Mouse (Mus musculus): ENCODE results near the gene Fgf18. TPM values are rescaled to one million over a fixed set of nuclear protein-coding genes. Genes with fewer than 3 reads are reported as not detected.

The Fgf18 gene
- polyA plus RNA-seq, 1 experiment from 2014 or later, result 11.0 TPM

DNA sequence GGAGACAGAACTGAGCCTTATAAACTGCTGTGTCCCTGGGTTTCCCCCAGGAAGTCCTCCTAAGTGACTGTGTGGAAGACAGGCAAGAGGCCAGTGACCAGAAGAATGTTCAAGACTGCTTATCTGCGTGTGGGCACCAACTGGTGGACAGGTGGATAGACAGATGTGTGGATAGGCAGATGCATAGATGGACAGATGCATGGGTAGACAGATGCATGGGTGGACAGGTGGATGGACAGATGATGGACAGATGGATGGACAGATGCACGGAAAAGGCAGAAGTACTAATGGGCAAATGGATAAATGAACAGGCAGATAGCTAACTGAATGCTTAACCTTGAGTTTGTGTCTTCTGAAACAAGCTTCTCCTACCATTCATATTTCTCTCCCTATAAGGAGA is 37.1 kb downstream of the Fgf18 start:
- Histone ChIP-seq H3K27ac (ENCODE audit: low read depth, low read length) (no peak overlapping the region), H3K4me1 (ENCODE audit: control insufficient read depth, insufficient read depth, low read length) (no peaks in the 10 kb centered on the region), H3K27me3 (ENCODE audit: control insufficient read depth, insufficient read depth, low read length) (no peaks in the 10 kb centered on the region), H3K36me3 (ENCODE audit: control insufficient read depth, insufficient read depth, low read length) (no peaks in the 10 kb centered on the region), H3K9me3 (ENCODE audit: control insufficient read depth, low read length) (no peaks in the 10 kb centered on the region), H3K4me3 (ENCODE audit: low read depth, low read length) (no peak overlapping the region), H3K9ac (replicated peaks; ENCODE audit: low read depth, low read length) (no peak overlapping the region), H3K4me2 (ENCODE audit: low read depth, low read length) (no peak overlapping the region)
- 82% methylated on average over 2 of the region's 2 CpGs for WGBS
- no peak for ATAC-seq (ENCODE audit: low read depth)

DNA sequence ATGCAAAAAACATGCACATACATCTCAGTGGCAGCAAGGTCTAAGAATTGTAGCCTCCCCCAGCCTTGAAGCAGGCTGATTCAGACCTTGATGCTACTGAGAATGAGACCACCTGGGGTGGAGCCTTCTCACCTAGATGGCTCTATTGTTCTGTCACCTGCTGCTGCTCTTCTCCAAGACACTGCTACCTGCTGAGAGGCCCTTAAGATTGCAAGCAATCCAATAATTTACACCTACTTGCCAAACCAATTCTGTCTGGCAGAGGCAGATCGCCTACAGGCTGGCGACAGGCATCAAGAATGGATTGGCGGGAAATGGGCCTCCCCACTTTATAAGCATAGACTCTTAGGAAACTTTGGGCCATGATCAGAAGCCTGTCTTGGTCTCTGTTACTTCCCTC is 39.7 kb downstream of the Fgf18 start:
- ATAC-seq (ENCODE audit: low read depth), result no peak
- Histone ChIP-seq H3K27ac (ENCODE audit: low read depth, low read length) (no peak overlapping the region), H3K9ac (replicated peaks; ENCODE audit: low read depth, low read length) (no peak overlapping the region), H3K4me1 (ENCODE audit: control insufficient read depth, insufficient read depth, low read length) (no peaks in the 10 kb centered on the region), H3K4me3 (ENCODE audit: low read depth, low read length) (no peak overlapping the region), H3K36me3 (ENCODE audit: control insufficient read depth, insufficient read depth, low read length) (no peaks in the 10 kb centered on the region), H3K27me3 (ENCODE audit: control insufficient read depth, insufficient read depth, low read length) (no peaks in the 10 kb centered on the region), H3K9me3 (ENCODE audit: control insufficient read depth, low read length) (no peaks in the 10 kb centered on the region), H3K4me2 (ENCODE audit: low read depth, low read length) (no peak overlapping the region)
- WGBS, result 28% methylated on average over 3 of the region's 3 CpGs

- ATAC-seq (ENCODE audit: low read depth), result peak; percentile 80
- H3K9ac ChIP-seq (replicated peaks; ENCODE audit: low read depth, low read length), result no peak overlapping the region
Observed at GRCm38 (mm10) chr11:33104911-33105316, 42.3 kb downstream of the Fgf18 start.

DNA sequence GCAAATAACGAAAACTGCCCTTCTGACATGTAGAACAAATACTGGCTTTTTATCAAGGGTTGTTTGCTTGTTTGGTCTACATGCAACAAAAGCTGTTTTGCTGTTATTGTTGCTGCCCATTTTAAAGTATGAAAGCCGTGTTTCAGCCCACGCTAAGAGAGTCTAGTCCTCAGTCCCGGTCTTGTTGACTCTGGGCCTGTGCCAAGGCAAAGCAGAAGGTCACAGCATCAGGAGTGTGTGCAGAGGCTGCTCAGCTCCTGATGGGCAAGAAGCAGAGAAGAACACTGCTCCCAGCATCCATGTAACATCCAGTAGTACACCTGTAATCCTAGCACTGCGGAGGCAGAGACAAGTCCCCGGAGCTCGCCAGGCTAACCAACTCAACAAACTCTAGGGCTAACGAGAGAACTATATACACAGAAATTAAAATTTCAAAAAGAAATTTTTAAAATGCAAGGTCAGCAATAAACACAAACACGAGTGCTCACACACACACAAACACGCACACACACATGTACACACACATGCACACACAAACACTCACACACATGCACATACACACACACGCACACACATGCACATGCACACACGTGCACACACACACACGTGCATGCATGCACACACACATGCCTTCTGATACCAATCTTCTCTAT is 43.8 kb downstream of the Fgf18 start:
- Histone ChIP-seq H3K9ac (replicated peaks; ENCODE audit: low read depth, low read length) (no peak overlapping the region), H3K9me3 (ENCODE audit: control insufficient read depth, low read length) (no peaks in the 10 kb centered on the region), H3K4me2 (ENCODE audit: low read depth, low read length) (no peak overlapping the region), H3K36me3 (ENCODE audit: control insufficient read depth, insufficient read depth, low read length) (no peaks in the 10 kb centered on the region), H3K4me1 (ENCODE audit: control insufficient read depth, insufficient read depth, low read length) (no peaks in the 10 kb centered on the region), H3K4me3 (ENCODE audit: low read depth, low read length) (no peak overlapping the region), H3K27me3 (ENCODE audit: control insufficient read depth, insufficient read depth, low read length) (no peaks in the 10 kb centered on the region), H3K27ac (ENCODE audit: low read depth, low read length) (no peak overlapping the region)
- WGBS, result 91% methylated on average over 13 of the region's 13 CpGs
- no peak for ATAC-seq (ENCODE audit: low read depth)

More at GRCm38 (mm10) chr11:33104911-33105316, 42.3 kb downstream of the Fgf18 start:
- H3K27ac ChIP-seq (ENCODE audit: low read depth, low read length), result no peak overlapping the region
- H3K4me2 ChIP-seq (ENCODE audit: low read depth, low read length), result no peak overlapping the region
- H3K4me1 ChIP-seq (ENCODE audit: control insufficient read depth, insufficient read depth, low read length), result no peaks in the 10 kb centered on the region
- no peaks in the 10 kb centered on the region for H3K36me3 ChIP-seq (ENCODE audit: control insufficient read depth, insufficient read depth, low read length)
- H3K4me3 ChIP-seq (ENCODE audit: low read depth, low read length), result no peak overlapping the region
- H3K27me3 ChIP-seq (ENCODE audit: control insufficient read depth, insufficient read depth, low read length), result no peaks in the 10 kb centered on the region
- WGBS, result 42% methylated on average over 8 of the region's 8 CpGs
- no peaks in the 10 kb centered on the region for H3K9me3 ChIP-seq (ENCODE audit: control insufficient read depth, low read length)

GRCm38 (mm10) chr11:33100027-33100507 is 47.1 kb downstream of the Fgf18 start:
- Histone ChIP-seq H3K4me2 (ENCODE audit: low read depth, low read length) (peak overlapping the region; percentile 21), H3K36me3 (ENCODE audit: control insufficient read depth, insufficient read depth, low read length) (no peaks in the 10 kb centered on the region), H3K4me1 (ENCODE audit: control insufficient read depth, insufficient read depth, low read length) (no peaks in the 10 kb centered on the region), H3K27me3 (ENCODE audit: control insufficient read depth, insufficient read depth, low read length) (no peaks in the 10 kb centered on the region), H3K9ac (replicated peaks; ENCODE audit: low read depth, low read length) (no peak overlapping the region), H3K9me3 (ENCODE audit: control insufficient read depth, low read length) (no peaks in the 10 kb centered on the region), H3K4me3 (ENCODE audit: low read depth, low read length) (no peak overlapping the region), H3K27ac (ENCODE audit: low read depth, low read length) (no peak overlapping the region)
- 28% methylated on average over 10 of the region's 10 CpGs for WGBS
- no peak; the same call in 1 of the 2 replicates for ATAC-seq (ENCODE audit: low read depth)

- no peak overlapping the region for H3K27ac ChIP-seq (ENCODE audit: low read depth, low read length)
- H3K36me3 ChIP-seq (ENCODE audit: control insufficient read depth, insufficient read depth, low read length), result no peaks in the 10 kb centered on the region
- no peaks in the 10 kb centered on the region for H3K27me3 ChIP-seq (ENCODE audit: control insufficient read depth, insufficient read depth, low read length)
- 58% methylated on average over 4 of the region's 4 CpGs for WGBS
- no peak for ATAC-seq (ENCODE audit: low read depth)
- no peak overlapping the region for H3K9ac ChIP-seq (replicated peaks; ENCODE audit: low read depth, low read length)
- no peaks in the 10 kb centered on the region for H3K4me1 ChIP-seq (ENCODE audit: control insufficient read depth, insufficient read depth, low read length)
- H3K4me3 ChIP-seq (ENCODE audit: low read depth, low read length), result no peak overlapping the region
- H3K4me2 ChIP-seq (ENCODE audit: low read depth, low read length), result no peak overlapping the region
- H3K9me3 ChIP-seq (ENCODE audit: control insufficient read depth, low read length), result no peaks in the 10 kb centered on the region
Observed at GRCm38 (mm10) chr11:33099425-33099824, 47.8 kb downstream of the Fgf18 start.

DNA sequence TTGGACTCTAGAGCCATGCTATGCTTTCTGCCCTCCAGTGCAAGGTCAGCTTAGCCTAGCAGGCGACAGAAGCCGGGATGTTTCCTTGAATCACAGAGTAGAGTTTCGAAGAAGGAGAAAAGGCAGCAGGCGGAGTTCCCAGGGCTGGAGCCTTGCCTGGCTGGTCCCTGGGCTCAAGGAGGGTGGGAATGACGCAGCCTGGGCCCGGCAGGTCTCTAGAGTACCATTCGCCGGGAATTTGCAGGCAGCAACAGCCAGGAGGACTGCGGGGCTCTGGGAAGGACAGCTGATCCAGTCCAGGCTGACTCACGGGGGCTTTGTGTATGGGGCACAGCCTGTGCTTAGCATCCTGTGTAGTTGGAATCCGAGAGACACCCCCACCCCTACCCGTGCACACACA is 48.8 kb downstream of the Fgf18 start:
- no peaks in the 10 kb centered on the region for H3K27me3 ChIP-seq (ENCODE audit: control insufficient read depth, insufficient read depth, low read length)
- no peak overlapping the region for H3K4me3 ChIP-seq (ENCODE audit: low read depth, low read length)
- H3K4me1 ChIP-seq (ENCODE audit: control insufficient read depth, insufficient read depth, low read length), result no peaks in the 10 kb centered on the region
- no peak for ATAC-seq (ENCODE audit: low read depth)
- H3K9ac ChIP-seq (replicated peaks; ENCODE audit: low read depth, low read length), result no peak overlapping the region
- no peaks in the 10 kb centered on the region for H3K36me3 ChIP-seq (ENCODE audit: control insufficient read depth, insufficient read depth, low read length)
- no peak overlapping the region for H3K4me2 ChIP-seq (ENCODE audit: low read depth, low read length)
- H3K27ac ChIP-seq (ENCODE audit: low read depth, low read length), result no peak overlapping the region
- WGBS, result 66% methylated on average over 12 of the region's 12 CpGs
- no peaks in the 10 kb centered on the region for H3K9me3 ChIP-seq (ENCODE audit: control insufficient read depth, low read length)

GRCm38 (mm10) chr11:33097855-33098254 is 49.3 kb downstream of the Fgf18 start:
- Histone ChIP-seq H3K4me2 (ENCODE audit: low read depth, low read length) (no peak overlapping the region), H3K36me3 (ENCODE audit: control insufficient read depth, insufficient read depth, low read length) (no peaks in the 10 kb centered on the region), H3K27me3 (ENCODE audit: control insufficient read depth, insufficient read depth, low read length) (no peaks in the 10 kb centered on the region), H3K9ac (replicated peaks; ENCODE audit: low read depth, low read length) (no peak overlapping the region), H3K4me1 (ENCODE audit: control insufficient read depth, insufficient read depth, low read length) (no peaks in the 10 kb centered on the region), H3K27ac (ENCODE audit: low read depth, low read length) (no peak overlapping the region), H3K9me3 (ENCODE audit: control insufficient read depth, low read length) (no peaks in the 10 kb centered on the region), H3K4me3 (ENCODE audit: low read depth, low read length) (no peak overlapping the region)
- no peak for ATAC-seq (ENCODE audit: low read depth)
- WGBS, result 45% methylated on average over 8 of the region's 8 CpGs

GRCm38 (mm10) chr11:33089856-33090255 is 57.3 kb downstream of the Fgf18 start:
- Histone ChIP-seq H3K36me3 (ENCODE audit: control insufficient read depth, insufficient read depth, low read length) (no peaks in the 10 kb centered on the region), H3K4me3 (ENCODE audit: low read depth, low read length) (no peak overlapping the region), H3K9ac (replicated peaks; ENCODE audit: low read depth, low read length) (no peak overlapping the region), H3K27me3 (ENCODE audit: control insufficient read depth, insufficient read depth, low read length) (no peaks in the 10 kb centered on the region), H3K4me1 (ENCODE audit: control insufficient read depth, insufficient read depth, low read length) (no peaks in the 10 kb centered on the region), H3K9me3 (ENCODE audit: control insufficient read depth, low read length) (no peaks in the 10 kb centered on the region), H3K27ac (ENCODE audit: low read depth, low read length) (no peak overlapping the region), H3K4me2 (ENCODE audit: low read depth, low read length) (no peak overlapping the region)
- WGBS, result 79% methylated on average over 6 of the region's 6 CpGs
- ATAC-seq (ENCODE audit: low read depth), result no peak

All from neural tube, embryonic 14.5 days (tissue).